In the genomic region with DNA sequence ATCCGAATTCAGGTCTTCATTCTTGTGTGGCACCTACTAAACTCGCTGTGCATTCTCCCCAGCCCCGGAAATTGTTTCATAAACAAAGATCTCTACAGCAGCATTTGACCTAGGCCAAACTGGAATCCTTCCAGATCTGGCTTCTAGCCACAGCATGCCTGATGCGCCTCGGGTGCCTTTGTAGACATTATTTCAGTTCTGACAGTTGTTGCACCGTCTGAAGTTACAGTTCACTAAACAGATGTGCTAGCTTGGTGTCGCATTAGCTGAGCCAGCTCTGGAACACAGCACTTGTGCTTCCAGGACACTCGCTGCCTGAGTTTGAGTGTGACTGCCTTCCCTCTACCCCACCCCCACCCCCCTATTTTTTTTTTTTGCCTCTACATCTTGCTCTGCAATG, we compare ENCODE assay signal across 17 mouse cellular contexts.
A peak's percentile ranks its signal among the peaks of the same experiment; 100 is the strongest.
DNase-seq lines count a peak whose midpoint lies in the region; ATAC-seq and TF ChIP-seq lines count a peak whose summit lies in the region.
"Had no signal": no experiment of that assay in that cellular context is flagged by ENCODE, and none has a peak within 500 bp of the region (broad histone marks: within the 10 kb centered on the region; RNA-seq: fewer than 3 reads in every experiment).

No protein-coding gene starts in this region.

- no peak for TF ChIP-seq CTCF in liver, adult 2 months (IDR thresholded peaks at IDR 0.05; ENCODE audit: low read depth, low read length)

- H3K36me3 ChIP-seq in liver, adult 2 months (ENCODE audit: control insufficient read depth, insufficient read depth, low read length) = no peaks in the 10 kb centered on the region
- H3K36me3 ChIP-seq: stomach, embryonic 15.5 days had no signal

- no peak overlapping the region for H3K9ac ChIP-seq in liver, adult 2 months (ENCODE audit: low read depth, low read length)
- H3K9ac ChIP-seq: hindbrain, embryonic 14.5 days; liver, embryonic 14.5 days; stomach, embryonic 15.5 days had no signal

- no peak for ATAC-seq in megakaryocyte, adult 5-6 weeks (ENCODE audit: poor library complexity, severe bottlenecking)
- ATAC-seq: forebrain, embryonic 14.5 days; intestine, embryonic 16.5 days had no signal

- H3K79me2 ChIP-seq in liver, adult 2 months (ENCODE audit: control insufficient read depth, insufficient read depth, low read length) = no peaks in the 10 kb centered on the region

- no peaks in the 10 kb centered on the region for H3K4me1 ChIP-seq in liver, adult 2 months (ENCODE audit: control insufficient read depth, insufficient read depth, low read length)
- H3K4me1 ChIP-seq: stomach, embryonic 15.5 days had no signal

- no peak overlapping the region for H3K4me3 ChIP-seq in liver, adult 2 months (ENCODE audit: insufficient read depth, low read depth, low read length)
- H3K4me3 ChIP-seq: heart, adult 2 months; stomach, embryonic 15.5 days had no signal

- no peaks in the 10 kb centered on the region for H3K27me3 ChIP-seq in liver, adult 2 months (ENCODE audit: control insufficient read depth, insufficient read depth, low read length)
- H3K27me3 ChIP-seq: stomach, embryonic 15.5 days had no signal

- WGBS in liver, adult 2 months = 33% methylated on average over 8 of the region's 8 CpGs

- TF ChIP-seq POLR2A in liver, adult 2 months (IDR thresholded peaks at IDR 0.05; ENCODE audit: extremely low read depth, insufficient read depth, low read length) = no peak

- no peak overlapping the region for H3K27ac ChIP-seq in liver, adult 2 months (replicated peaks; ENCODE audit: insufficient read depth, low read depth, low read length)
- H3K27ac ChIP-seq: heart, adult 2 months; hindbrain, embryonic 14.5 days; liver, embryonic 14.5 days; stomach, embryonic 15.5 days had no signal

- DNase-seq in adrenal gland, postnatal 14 days = peak; percentile 48
- no peak for DNase-seq in adrenal gland, adult 8-10 months
- DNase-seq in liver, adult 2 months (ENCODE audit: extremely low read depth, low read depth, low spot score) = peak; percentile 29
- DNase-seq in liver = no peak
- DNase-seq in kidney, postnatal 4 days = peak; percentile 17 to 19
- peak; percentile 4 for DNase-seq in skeletal muscle tissue, adult 2 months (ENCODE audit: low read depth, low spot score)
- DNase-seq in natural killer cell, adult 2 months (ENCODE audit: low spot score in 2 of 2) = no peak
- DNase-seq: cerebellum, adult 9-10 months; embryo, embryonic 11 days; heart, adult 2 months; thymus, postnatal 25 days had no signal

Comparison
In these comparisons a context has a peak if more than half of its experiments do, and no peak if none do; other contexts are left out.
1. DNase-seq: peak in adrenal gland, postnatal 14 days (single experiment), liver, adult 2 months (single experiment), kidney, postnatal 4 days (2 of 2) and skeletal muscle tissue, adult 2 months (single experiment); none in adrenal gland, adult 8-10 months (single experiment), liver (single experiment) and natural killer cell, adult 2 months (0 of 2).